Mouse (Mus musculus) heart, postnatal 0 days (tissue): ENCODE measurements at regions not wholly inside any gene's neighbourhood (a gene's known extent, or its start where the extent isn't known, plus 50 kb on each side); places are given as distances from the start of the nearest gene placed in this dataset.

Experiments used
- CTCF ChIP-seq: IDR thresholded peaks from 2 replicates; pipeline ENCODE4 v1.5.1; 2016; ENCODE audit warnings: antibody characterized with exemption, control low read depth, low read depth
- EP300 ChIP-seq: IDR thresholded peaks from 2 replicates; pipeline ENCODE4 v1.6.1; 2016; ENCODE audit warnings: antibody characterized with exemption, low read depth

DNA sequence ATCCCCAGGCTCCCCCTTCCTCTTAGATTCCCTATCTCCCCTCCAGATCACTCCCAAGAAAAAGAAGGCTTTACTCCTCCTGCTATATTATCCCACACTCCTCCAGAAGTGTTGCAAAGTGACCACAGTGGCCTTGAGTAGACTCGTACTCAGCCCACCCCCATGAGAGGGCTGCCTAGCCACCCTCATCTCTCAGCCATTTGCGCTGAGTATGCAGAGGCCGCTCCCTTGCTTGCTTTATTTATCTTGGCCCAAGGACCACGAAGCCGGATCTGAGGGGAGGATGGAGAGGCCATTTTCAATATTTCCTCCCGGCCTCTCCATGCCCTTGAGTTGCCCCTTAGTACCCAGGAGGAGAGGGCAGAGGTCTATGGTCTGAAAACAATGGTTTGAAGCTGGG, 151.9 kb downstream of the Pja1 start:
- TF ChIP-seq EP300 = no peak
- TF ChIP-seq CTCF = no peak
